Mouse (Mus musculus) A20 (cell line): ENCODE data around the gene Dpp6.
A peak's percentile ranks its signal among the peaks of the same experiment; 100 is the strongest.

ENCODE experiments used
- DNase-seq: peaks from one replicate; pipeline ENCODE4 v3.0.0-alpha.2; 2011; ENCODE audit warnings: low read depth, low spot score

Dpp6 gene

DNA sequence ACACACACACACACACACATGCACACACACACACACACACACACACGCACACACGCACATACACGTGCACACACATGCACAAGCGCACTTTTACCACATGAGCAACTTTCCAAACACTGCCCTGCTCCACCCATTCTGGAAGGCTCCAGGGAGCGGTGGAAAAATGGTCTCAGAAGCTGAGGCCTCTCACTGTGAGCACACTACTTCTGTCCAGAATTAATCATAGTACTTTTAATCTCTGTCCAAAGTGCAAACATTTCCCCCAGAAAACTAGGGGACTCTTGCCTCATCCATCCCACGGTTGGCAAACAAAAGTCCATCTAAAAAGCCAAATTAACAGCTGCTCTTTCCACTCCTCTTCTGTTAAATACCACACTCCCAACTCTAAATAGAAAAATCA lies 842.8 kb downstream of the Dpp6 start:
- DNase-seq = no peak

DNA sequence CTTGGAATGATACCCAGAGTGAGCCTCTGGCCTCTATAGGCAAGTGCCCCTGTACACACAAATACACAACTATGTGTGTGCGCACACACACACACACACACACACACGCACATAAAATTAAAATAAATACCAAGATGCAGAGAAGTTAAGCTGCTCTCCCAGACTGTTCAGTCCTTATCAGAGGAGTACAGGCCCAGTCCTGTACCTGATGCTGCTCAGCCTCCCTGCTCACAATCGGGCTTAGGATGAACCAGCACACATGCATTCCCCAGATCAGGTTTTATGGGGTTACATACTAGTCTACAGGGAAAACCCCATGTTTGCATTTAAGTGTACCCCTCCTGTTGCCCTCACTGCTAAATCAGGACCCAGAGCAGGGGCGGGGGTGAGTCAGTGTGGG lies 847.1 kb downstream of the Dpp6 start:
- DNase-seq = no peak

DNA sequence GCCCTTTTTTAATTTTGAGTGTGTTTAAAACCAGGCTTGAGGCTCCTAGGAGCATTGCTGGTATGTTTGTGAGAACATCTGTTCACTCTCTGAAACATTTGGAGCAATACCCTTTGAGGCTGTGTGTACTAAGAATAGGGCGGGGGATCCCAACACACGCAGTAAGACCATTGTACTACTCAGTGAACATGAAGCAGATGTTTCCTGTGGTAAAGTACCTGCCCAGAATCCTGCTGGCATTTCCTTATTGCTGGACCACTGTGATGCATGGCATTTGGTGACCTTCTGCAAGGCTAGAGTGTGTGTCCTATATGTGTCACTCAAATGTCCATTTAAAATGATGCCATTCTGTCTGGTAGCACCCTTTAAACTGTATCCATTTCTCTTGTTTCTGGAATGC lies 854.5 kb downstream of the Dpp6 start:
- DNase-seq = no peak

DNA sequence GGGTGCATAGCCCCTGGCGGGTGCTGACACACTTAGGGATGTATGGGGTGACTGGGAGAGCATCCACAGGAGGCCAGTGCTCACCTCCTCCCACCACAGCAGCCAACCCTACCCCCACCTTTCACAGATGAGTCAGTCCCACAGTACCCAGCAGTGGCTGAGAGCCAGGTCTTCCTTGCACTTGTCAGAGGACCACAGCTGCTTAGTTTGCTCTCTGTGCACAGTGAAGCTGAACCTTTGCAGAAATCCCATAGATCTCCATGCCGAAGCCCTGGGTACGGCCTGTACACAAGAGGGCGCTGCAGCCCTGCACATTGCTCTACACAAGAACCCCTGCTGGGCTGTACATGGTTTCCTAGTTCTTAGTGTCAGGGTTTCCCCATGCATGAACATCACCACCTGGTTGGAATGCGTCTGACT lies 860.3 kb downstream of the Dpp6 start:
- peak; percentile 49 for DNase-seq

DNA sequence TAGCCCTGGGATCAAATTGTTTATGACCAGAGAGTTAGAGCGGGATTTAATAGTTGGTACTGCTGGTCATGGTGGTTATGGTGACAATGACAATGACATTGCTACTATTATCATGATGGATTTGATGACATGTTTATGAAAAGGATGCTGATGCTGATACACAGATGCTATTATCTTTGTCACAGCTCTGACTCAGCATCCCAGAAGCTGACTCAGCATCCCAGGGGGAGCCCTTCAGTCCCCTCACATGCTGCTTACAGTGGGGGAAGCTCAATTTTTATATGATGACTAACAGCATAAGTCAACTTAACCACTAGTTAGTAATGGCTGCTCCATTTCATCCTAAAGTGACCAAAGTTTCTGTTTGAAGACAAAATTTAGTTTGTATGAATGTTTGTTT lies 862.1 kb downstream of the Dpp6 start:
- DNase-seq = no peak

DNA sequence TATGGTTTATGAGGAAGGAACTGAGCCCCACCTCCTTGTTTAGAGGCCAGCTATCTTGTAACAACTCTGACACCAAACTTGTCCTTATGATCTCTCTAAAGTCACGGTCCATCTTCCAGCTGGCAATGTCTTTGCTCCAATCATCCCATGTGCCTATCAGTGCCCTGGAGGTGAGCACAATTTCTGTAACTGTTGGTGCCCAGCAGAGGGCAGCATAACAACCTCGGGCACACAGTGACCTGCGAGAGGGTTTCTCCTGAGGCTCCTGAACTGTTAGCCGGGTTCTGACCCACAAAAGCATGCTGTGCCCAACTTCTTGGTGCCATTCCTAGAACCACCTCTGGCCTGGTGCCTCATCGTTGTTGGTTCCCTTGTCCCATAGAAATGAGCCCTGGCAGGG lies 863.5 kb downstream of the Dpp6 start:
- DNase-seq = peak; percentile 55

DNA sequence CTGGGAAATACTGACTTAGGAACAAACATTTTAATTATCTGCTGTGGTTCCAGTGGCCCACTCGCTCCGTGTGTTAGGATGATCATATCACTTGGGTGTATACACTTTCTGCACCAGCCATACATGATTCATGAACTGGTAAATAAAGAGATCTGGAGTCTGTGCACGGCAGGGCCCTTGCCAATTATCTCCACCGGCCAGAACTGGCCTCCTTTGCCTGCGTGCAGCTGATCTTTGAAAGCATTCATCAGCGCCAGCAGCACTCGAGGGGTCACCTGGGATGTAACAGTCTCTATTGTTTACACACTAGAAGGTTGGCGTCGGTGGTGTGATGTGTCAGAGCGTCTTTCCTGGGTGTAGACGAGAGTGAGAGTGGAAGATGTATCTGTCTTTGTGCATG lies 868.2 kb downstream of the Dpp6 start:
- DNase-seq = no peak

DNA sequence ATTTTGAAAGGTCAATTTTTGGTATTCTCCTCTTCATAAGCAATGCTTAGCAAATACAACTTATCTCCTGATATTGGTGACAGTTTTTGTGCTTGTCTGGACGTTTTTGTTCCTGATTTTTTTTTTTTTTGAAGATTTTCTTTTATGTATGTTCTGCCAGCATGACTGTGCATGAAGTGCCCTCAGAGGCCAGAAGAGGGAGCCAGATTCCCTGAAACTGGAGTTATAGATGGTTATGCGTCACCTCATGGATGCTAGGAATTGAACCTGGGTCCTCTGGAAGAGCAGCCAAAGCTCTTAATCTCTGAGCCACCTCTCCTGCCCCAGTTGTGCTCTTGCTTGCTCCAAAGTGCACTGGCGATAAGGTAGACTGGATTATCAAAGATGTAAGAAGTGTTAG lies 868.9 kb downstream of the Dpp6 start:
- peak; percentile 13 for DNase-seq

DNA sequence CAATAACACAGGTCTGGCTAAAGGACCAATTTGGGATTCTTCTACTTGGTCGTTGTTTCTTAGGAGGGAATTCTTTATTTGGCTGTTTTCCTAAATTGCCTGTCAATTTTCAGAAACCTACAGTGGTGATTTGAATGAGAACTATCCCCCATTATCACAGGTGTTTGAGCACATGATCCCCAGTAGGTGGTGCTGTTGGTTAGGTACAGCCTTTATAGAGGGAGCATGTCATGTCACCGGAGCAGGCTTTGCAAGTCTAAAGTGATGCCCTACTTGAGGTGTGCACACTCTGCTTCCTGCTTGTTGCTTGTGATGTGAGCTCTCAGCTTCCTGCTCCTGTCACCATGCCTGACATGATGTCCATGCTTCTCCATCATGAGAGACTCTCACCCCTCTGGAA lies 870.3 kb downstream of the Dpp6 start:
- DNase-seq = peak; percentile 10

DNA sequence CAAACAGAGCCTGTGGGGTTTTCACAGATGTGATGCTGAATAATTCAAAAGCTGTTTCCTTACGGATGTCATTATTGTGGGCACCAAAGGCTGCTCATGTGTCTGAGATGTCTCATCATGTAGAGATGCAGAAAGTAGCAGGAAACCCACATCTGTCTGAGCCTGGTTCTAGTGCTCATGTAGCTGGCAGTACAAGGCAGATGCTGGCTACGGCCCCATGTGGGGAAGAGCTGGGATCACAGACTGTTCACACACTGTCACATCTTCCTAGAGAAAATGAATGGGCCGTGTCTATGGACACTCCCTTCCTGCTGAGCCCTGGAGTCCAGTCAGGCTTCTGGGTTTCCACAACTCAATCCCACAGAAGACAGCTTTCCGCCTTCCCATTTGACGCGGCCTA lies 885.5 kb downstream of the Dpp6 start:
- no peak for DNase-seq

DNA sequence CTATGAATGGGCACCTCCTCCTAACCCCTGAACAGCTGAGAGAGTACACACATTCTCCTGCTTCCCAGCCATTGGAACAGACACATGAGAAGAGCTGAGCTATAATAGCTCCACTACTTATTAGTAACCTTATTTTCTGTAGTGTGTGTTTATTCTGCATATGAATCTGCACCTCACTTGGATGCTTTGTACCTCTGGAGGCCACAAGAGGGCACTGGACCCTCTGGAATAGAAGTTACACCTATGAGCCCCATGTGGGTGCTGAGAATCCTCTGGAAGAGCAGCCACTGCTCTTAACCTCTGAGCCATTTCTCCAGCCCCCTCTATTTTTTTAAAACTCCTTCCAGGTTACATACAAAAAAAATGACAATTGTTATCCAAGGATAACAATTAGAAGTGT lies 888.0 kb downstream of the Dpp6 start:
- DNase-seq = no peak

DNA sequence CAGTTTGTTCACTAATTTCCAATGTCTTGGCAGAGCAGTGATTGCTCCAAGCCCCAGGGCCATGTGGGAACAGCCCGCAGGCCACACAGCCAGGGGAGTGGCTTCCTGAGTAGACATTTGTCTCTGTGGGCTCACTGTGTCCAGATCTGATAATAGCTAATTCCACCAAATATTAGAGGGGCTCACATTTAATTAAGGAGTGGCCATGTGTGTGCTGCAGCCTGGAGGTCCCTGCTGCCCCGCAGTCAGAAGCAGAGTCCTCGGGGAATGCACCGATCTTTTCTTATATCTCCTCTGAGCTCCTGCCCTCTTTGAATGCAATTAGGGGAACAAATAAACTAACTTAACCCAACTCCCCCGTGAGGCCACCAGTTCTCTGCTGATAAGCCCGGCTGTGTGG lies 889.5 kb downstream of the Dpp6 start:
- no peak for DNase-seq

DNA sequence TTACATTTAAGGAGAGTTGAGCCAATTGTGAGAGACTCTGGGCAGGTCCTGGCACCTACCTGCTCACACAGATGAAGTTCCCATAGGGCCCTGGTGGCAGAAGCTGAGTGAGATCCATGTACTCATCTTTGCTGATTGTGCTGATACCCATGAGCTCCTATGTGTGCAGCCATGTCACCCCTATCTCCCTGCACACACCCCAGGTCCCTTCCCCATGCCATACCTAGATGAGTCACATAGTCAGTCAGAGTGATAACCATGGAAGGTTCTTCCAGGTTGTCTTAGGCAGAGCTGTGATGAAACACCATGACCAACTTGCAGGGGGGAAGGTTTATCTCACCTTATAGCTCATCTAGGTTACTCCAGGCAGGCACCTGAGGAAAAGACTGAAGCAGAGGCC lies 890.3 kb downstream of the Dpp6 start:
- DNase-seq = no peak

DNA sequence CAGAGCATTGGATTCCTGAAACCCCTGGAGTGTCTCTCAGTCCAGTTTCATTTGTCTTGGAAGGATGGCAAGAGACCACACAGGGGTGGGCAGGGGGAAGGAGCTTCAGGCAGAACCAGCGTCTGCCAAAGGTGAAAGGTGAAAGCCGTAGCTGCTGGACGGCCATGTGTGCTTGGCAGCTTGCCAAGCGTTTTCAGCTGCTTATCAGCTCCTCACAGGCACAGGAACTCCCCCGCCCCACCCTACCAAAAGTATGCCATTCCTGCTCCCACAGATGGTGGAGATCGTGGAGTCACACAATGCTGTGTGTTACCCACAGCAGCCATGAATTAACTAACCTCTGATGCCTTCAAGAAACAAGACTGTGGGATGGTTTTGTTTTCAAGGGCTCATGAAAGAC lies 891.2 kb downstream of the Dpp6 start:
- no peak for DNase-seq

DNA sequence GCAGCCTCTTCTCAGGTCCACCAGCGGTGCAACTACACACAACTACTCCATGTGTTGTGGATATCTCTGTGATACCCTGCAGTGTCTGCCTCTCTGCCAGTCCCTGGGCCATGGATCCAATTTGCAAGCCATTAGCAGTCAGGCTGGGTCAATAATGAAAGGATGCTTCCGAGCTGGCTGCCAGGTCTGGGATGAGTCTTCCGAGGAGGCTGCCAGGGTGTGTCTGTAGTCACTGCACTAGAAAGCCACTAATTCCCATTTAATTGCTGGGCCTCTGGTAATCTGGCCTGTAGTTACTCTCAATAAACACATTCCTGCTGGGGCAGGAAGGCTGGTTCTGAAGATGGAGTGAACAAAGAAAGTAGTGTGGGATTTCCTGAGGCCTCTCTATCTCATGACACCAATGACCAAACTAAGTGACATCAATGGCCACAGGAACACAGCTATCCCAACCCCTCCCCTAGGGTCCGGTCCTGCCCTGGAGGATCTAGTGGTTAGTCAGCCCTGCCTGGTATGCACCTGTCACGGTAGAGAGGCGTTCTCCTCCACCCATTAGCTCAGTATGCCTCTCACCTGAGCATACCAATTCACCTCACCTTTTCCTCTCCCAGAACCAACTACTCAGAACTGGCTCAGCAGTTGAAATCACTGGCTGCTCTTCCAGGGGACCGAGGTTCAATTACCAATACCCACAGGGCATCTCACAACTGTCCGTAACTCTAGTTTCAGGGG lies 894.6 kb downstream of the Dpp6 start:
- DNase-seq = no peak

DNA sequence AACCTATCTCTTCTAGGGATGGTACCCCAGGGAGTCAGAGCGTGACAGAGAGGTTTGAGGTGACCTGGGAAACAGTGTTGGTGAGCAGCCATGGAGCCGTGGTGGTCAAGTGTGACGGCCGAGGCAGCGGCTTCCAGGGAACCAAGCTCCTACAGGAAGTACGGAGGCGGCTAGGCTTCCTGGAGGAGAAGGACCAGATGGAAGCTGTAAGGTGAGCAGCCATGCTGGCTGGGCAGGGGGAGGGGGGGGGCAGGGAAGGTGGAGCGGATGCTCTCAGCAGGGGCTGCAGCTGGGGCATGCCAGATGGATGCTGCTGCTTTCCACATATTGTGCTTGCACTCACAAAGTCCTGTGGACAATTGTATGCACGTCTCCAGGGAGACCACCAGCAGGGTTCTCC lies 897.4 kb downstream of the Dpp6 start:
- DNase-seq = no peak

DNA sequence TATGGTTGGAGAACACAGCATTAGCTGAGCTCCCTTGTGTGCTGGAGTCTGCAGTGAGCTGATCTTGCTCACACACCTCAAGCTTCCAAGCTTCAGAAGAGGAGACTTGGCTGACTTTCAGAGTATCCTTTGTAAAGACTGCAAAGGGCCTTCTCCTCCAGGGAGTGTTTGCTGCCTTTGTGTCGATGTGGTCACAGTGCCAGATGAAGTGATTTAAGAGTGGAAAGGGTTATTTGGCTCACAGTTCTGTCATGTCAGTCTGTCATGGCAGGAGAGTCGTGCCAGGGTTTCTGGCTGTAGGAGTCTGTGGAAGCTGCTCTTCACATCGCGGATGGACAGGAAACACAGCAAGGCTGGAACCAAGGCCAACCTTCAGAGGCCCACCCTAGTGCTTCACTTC lies 899.0 kb downstream of the Dpp6 start:
- DNase-seq = no peak

DNA sequence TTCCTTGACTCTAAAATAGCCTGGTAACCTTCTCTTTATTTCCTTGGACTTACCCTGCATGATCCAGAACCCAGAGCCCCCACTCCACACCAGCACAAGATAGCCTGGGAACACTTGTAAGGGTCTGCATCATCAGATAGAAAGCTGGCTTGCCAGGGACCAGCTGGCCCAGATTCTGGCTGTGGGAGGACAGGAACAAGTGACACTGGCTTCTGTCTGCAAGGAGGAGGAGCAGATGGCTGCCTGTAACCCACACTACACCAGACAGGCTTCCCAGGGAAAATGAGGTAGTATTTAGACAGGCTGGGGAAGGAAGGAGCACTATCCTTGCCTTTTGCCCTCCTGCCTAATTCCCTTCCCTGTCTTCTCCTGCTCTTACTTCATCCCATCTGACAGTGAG lies 900.3 kb downstream of the Dpp6 start:
- no peak for DNase-seq

DNA sequence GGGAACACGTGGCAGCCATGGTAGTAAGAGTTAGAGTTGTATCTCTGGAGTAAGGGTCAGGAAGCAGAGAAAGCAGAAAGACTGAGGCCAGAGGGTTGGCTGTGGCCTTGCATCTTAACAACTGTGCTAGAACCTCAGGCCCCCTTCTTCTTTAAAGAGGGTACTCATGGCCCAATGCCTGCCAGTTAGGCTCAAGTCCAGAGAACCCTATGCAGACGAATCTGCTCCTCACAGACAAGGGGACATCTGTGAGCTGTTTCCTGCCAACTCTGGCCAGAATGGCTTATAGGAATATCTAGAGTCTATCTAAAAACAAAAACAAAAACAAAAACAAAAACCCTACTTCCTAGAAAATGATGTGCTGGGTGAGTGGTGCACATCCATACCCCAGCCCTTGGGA lies 902.3 kb downstream of the Dpp6 start:
- DNase-seq = no peak

DNA sequence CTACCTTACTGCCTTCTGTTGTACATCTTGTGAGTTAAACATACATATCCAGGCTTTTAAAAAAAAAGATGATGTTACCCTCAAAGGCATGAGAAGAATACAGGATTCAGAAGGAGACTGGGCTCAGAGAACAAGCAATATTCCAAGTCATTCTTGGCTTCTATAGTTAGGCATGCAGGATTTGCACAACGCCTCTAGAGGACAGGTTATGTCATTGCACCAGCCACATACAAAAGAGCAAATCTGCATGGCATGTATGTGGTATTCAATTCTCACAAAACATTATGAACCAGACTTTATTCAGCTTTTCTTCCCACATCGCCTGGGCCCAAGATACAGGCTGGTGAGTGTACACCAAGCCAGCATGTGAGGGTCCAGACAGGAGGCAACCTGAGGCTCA lies 907.5 kb downstream of the Dpp6 start:
- peak; percentile 10 for DNase-seq

DNA sequence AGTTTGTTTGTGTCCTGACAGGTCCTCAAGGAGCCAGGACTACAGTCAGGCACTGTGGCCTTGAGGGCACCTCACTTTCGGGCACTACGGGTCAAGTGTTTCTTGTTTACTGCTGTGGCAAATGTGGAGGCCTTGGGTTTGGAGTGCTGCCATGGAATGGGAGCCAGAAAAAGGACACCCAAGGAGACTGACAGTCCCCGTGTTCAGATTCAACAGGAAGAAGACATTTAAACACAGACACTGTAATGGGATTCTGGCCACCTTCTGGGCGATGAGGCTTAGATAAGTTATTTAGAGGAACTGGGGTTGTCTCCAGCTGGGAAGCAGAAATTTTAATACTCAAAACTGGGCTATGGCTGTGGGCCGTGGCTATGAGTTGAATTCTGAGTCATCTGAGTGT lies 913.7 kb downstream of the Dpp6 start:
- DNase-seq = no peak

DNA sequence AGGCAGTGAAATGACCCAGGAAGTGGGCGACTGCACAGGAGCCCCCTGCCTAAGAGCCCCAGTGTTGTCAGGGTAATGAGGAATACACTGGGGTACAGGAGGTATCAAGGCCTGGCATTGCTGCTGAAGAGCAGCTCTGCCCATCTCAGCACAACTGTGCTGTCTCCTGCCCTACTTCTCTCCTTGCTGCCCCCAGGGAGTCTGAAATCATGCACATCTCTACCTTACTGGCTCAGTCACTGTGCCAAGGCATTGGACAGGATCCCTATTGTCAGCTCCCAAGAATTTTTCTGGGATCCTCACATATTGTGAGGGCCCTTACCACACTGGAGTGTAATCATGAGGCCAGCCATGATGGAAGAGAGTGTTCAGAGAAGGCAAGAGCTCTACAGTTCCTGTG lies 914.4 kb downstream of the Dpp6 start:
- DNase-seq = no peak

DNA sequence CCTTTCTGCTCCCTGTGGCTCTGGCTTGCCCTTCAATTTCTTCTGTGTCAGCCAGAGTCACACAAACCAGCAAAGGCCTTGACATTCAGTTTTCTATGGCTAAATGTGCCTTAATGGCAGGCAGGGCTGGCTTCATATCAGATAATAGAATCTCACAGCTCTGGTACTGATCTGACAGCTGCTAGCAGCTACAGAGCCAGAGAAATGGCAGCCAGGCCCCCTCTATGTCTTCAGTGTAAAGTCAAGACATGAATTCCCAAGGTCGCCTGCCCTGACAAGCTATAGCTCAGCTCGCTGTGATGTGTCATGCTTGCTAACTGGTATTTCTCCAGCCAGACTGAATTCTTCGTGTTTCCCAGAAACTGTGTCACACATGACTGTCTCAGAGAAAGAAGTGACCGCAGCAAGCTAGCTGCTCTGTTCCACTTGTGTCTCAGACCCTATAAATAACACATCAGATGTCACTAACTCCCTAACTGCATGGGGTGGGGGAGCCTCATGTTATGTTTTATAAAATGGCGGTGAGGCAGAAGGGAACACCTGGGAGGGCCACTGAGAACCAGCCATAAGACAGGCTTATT lies 915.4 kb downstream of the Dpp6 start:
- DNase-seq = no peak

DNA sequence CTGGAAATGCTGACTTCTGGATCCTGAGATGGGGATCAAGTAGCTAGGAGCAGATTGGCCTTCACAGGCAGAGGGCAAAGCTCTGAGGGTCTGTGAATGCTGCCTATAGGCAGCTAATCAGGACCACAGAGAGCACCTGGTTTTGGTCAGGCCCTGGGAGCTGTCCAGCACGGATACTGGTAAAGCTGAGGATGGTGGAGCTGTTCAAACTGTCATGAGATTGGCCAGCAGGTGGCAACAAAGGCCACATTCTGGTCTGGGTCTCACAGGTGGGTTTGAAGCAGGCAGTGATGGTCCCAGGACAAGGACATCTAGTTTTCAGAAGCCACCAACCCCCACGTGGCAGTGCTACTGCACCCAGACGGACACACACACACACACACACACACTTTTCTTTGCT lies 920.2 kb downstream of the Dpp6 start:
- peak; percentile 72 for DNase-seq
